Mouse (Mus musculus) neural tube, embryonic 12.5 days (tissue): ENCODE measurements at regions not wholly inside any gene's neighbourhood (a gene's known extent, or its start where the extent isn't known, plus 50 kb on each side); places are given as distances from the start of the nearest gene placed in this dataset.

ENCODE experiments used
- ATAC-seq: fragments of 200-750 bp; cut with Nextera tagmentation; 2 replicates; pipeline ENCODE4 v1.8.0; 2017; ENCODE audit warnings: low read depth, mild to moderate bottlenecking, moderate TSS enrichment, moderate library complexity; ENCODE audit not compliant: low FRiP score
- H3K27ac ChIP-seq: fragments of 300-500 bp; sonication (generic); 2 replicates; pipeline ENCODE4 v1.5.1; 2016
- H3K27me3 ChIP-seq: fragments of 300-500 bp; sonication (generic); replicated peaks from 2 replicates; pipeline ENCODE4 v1.6.1; 2016; ENCODE audit warnings: mild to moderate bottlenecking
- H3K36me3 ChIP-seq: fragments of 300-500 bp; sonication (generic); 2 replicates; pipeline ENCODE4 v1.6.1; 2016; ENCODE audit warnings: mild to moderate bottlenecking
- H3K4me1 ChIP-seq: fragments of 300-500 bp; sonication (generic); 2 replicates; pipeline ENCODE4 v1.6.1; 2016
- H3K4me2 ChIP-seq: fragments of 300-500 bp; sonication (generic); replicated peaks from 2 replicates; pipeline ENCODE4 v1.6.1; 2016; ENCODE audit warnings: mild to moderate bottlenecking
- H3K4me3 ChIP-seq: fragments of 300-500 bp; sonication (generic); 2 replicates; pipeline ENCODE4 v1.5.1; 2016
- H3K9ac ChIP-seq: fragments of 300-500 bp; sonication (generic); 2 replicates; pipeline ENCODE4 v1.6.1; 2016; ENCODE audit warnings: mild to moderate bottlenecking
- H3K9me3 ChIP-seq: fragments of 300-500 bp; sonication (generic); 2 replicates; pipeline ENCODE4 v1.6.1; 2016; ENCODE audit warnings: mild to moderate bottlenecking
- WGBS: fragments of 180-500 bp; shearing (Covaris S2); methylation state at CpG from one replicate; pipeline ENCODE4 v1.1.7; 2016; 5-methylcytosine and 5-hydroxymethylcytosine counted together

GRCm38 (mm10) chr11:43344767-43345561 lies 81.1 kb downstream of the Pttg1 start:
- H3K27me3 ChIP-seq = no peaks in the 10 kb centered on the region
- H3K9ac ChIP-seq = no peak overlapping the region
- H3K9me3 ChIP-seq = no peaks in the 10 kb centered on the region
- peaks cover 2% of the 10 kb centered on the region; the same call in 1 of the 2 replicates for H3K4me1 ChIP-seq
- H3K27ac ChIP-seq = no peak overlapping the region
- WGBS = 49% methylated on average over 14 of the region's 14 CpGs
- no peak overlapping the region for H3K4me2 ChIP-seq
- ATAC-seq = no peak; the same call in 1 of the 2 replicates
- H3K36me3 ChIP-seq = no peaks in the 10 kb centered on the region
- H3K4me3 ChIP-seq = no peak overlapping the region

GRCm38 (mm10) chr11:43343574-43343973 lies 82.5 kb downstream of the Pttg1 start:
- no peak overlapping the region for H3K4me3 ChIP-seq
- no peaks in the 10 kb centered on the region for H3K27me3 ChIP-seq
- H3K4me2 ChIP-seq = no peak overlapping the region
- 87% methylated on average over 5 of the region's 5 CpGs for WGBS
- ATAC-seq = no peak
- H3K36me3 ChIP-seq = no peaks in the 10 kb centered on the region
- H3K27ac ChIP-seq = no peak overlapping the region
- no peak overlapping the region for H3K9ac ChIP-seq
- no peaks in the 10 kb centered on the region for H3K9me3 ChIP-seq
- peaks cover 2% of the 10 kb centered on the region; the same call in 1 of the 2 replicates for H3K4me1 ChIP-seq

GRCm38 (mm10) chr11:43338377-43338993 lies 87.6 kb downstream of the Pttg1 start:
- H3K4me1 ChIP-seq = no peaks in the 10 kb centered on the region

GRCm38 (mm10) chr11:43335668-43336265 lies 90.3 kb downstream of the Pttg1 start:
- H3K4me3 ChIP-seq = no peak overlapping the region
- H3K9ac ChIP-seq = no peak overlapping the region
- no peaks in the 10 kb centered on the region for H3K4me1 ChIP-seq
- no peak for ATAC-seq
- no peak overlapping the region for H3K4me2 ChIP-seq
- no peak overlapping the region for H3K27ac ChIP-seq
- 78% methylated on average over 7 of the region's 7 CpGs for WGBS
- H3K36me3 ChIP-seq = no peaks in the 10 kb centered on the region
- H3K27me3 ChIP-seq = no peaks in the 10 kb centered on the region
- no peaks in the 10 kb centered on the region for H3K9me3 ChIP-seq

More at GRCm38 (mm10) chr11:43338377-43338993, 87.6 kb downstream of the Pttg1 start:
- 84% methylated on average over 2 of the region's 2 CpGs for WGBS
- Histone ChIP-seq H3K27me3 (no peaks in the 10 kb centered on the region), H3K9ac (no peak overlapping the region), H3K4me3 (no peak overlapping the region), H3K36me3 (no peaks in the 10 kb centered on the region), H3K9me3 (no peaks in the 10 kb centered on the region), H3K27ac (no peak overlapping the region), H3K4me2 (no peak overlapping the region)
- ATAC-seq = no peak

GRCm38 (mm10) chr11:43333547-43333946 lies 92.5 kb downstream of the Pttg1 start:
- Histone ChIP-seq H3K27ac (no peak overlapping the region), H3K9me3 (no peaks in the 10 kb centered on the region), H3K4me2 (no peak overlapping the region), H3K4me1 (no peaks in the 10 kb centered on the region), H3K27me3 (no peaks in the 10 kb centered on the region), H3K9ac (no peak overlapping the region), H3K4me3 (no peak overlapping the region), H3K36me3 (no peaks in the 10 kb centered on the region)
- 78% methylated on average over 4 of the region's 4 CpGs for WGBS
- ATAC-seq = no peak

- no peaks in the 10 kb centered on the region for H3K27me3 ChIP-seq
- H3K9me3 ChIP-seq = no peaks in the 10 kb centered on the region
- no peak overlapping the region for H3K4me3 ChIP-seq
- WGBS = 87% methylated on average over 4 of the region's 4 CpGs
- no peak overlapping the region for H3K4me2 ChIP-seq
- no peak for ATAC-seq
- H3K4me1 ChIP-seq = no peaks in the 10 kb centered on the region
- no peaks in the 10 kb centered on the region for H3K36me3 ChIP-seq
- no peak overlapping the region for H3K27ac ChIP-seq
- H3K9ac ChIP-seq = no peak overlapping the region
Measured at GRCm38 (mm10) chr11:43313996-43314395, 112.1 kb downstream of the Pttg1 start.
